ENCODE assay signal across 9 mouse cellular contexts in genomic region chr11:3474480-3475115, GRCm38 (mm10). TPM values are rescaled to one million over a fixed set of nuclear protein-coding genes. Genes with fewer than 3 reads are reported as not detected.
DNase-seq lines count a peak whose midpoint lies in the region; ATAC-seq and TF ChIP-seq lines count a peak whose summit lies in the region.
"Had no signal": no experiment of that assay in that cellular context is flagged by ENCODE, and none has a peak within 500 bp of the region (broad histone marks: within the 10 kb centered on the region; RNA-seq: fewer than 3 reads in every experiment).

No protein-coding gene starts in this region.

- no peak for ATAC-seq in neural tube, embryonic 15.5 days (ENCODE audit: low FRiP score)
- ATAC-seq in midbrain, embryonic 11.5 days (ENCODE audit: low FRiP score): no peak

- intact Hi-C loops in heart, adult 2 months (cut with DNase I): loop anchor here (5.0 kb wide), 1 partner anchor 128 kb away; no protein-coding TSS in a partner anchor
- intact Hi-C loops in heart, postnatal 25 days (cut with DNase I): loop anchor here (1.0 to 10.0 kb wide), 3 partner anchors 40 to 400 kb away; partner anchors contain the start of gene Selenom

- H3K27ac ChIP-seq in heart, adult 2 months: no peak overlapping the region
- H3K27ac ChIP-seq in embryonic fibroblast, embryonic 13.5 days (ENCODE audit: insufficient read depth, low read length): no peak overlapping the region
- no peak overlapping the region for H3K27ac ChIP-seq in neural tube, embryonic 15.5 days (replicated peaks)
- no peak overlapping the region for H3K27ac ChIP-seq in midbrain, embryonic 11.5 days (ENCODE audit: low read depth, low read length)
- H3K27ac ChIP-seq: embryonic facial prominence, embryonic 13.5 days had no signal

- peak in 1 of 2 experiments; percentile 36 for DNase-seq in heart, adult 2 months
- DNase-seq in heart, postnatal 25 days (ENCODE audit: low spot score): no peak
- DNase-seq in thymus, postnatal 25 days: peak; percentile 16
- no peak for DNase-seq in thymus, postnatal 14 days
- DNase-seq in ovary, postnatal 14 days (ENCODE audit: low spot score): no peak
- no peak for DNase-seq in midbrain, embryonic 11.5 days (ENCODE audit: low spot score, missing footprints)

- no peak overlapping the region for H3K4me2 ChIP-seq in neural tube, embryonic 15.5 days
- H3K4me2 ChIP-seq in midbrain, embryonic 11.5 days: no peak overlapping the region
- H3K4me2 ChIP-seq: embryonic facial prominence, embryonic 13.5 days had no signal

- no peak overlapping the region for H3K9ac ChIP-seq in heart, adult 2 months (ENCODE audit: low read depth, low read length)
- H3K9ac ChIP-seq in neural tube, embryonic 15.5 days (replicated peaks): no peak overlapping the region
- H3K9ac ChIP-seq in midbrain, embryonic 11.5 days (ENCODE audit: low read length): no peak overlapping the region
- H3K9ac ChIP-seq: embryonic facial prominence, embryonic 13.5 days had no signal

- TF ChIP-seq CTCF in heart, adult 2 months (IDR thresholded peaks at IDR 0.05): peak; percentile 84
- TF ChIP-seq CTCF in embryonic fibroblast, embryonic 13.5 days (IDR thresholded peaks at IDR 0.05; ENCODE audit: borderline replicate concordance, insufficient read depth, low read length): peak; percentile 33; the same call in 1 of the 2 replicates

- TF ChIP-seq POLR2A in heart, adult 2 months (IDR thresholded peaks at IDR 0.05; ENCODE audit: insufficient read depth, low read depth, low read length): no peak
- TF ChIP-seq POLR2A in embryonic fibroblast, embryonic 13.5 days (IDR thresholded peaks at IDR 0.05; ENCODE audit: low read depth, low read length): no peak

- H3K79me2 ChIP-seq in heart, adult 2 months (replicated peaks; ENCODE audit: control insufficient read depth, insufficient read depth, low read length): no peaks in the 10 kb centered on the region

- no peaks in the 10 kb centered on the region for H3K4me1 ChIP-seq in heart, adult 2 months (ENCODE audit: control insufficient read depth, insufficient read depth, low read length)
- H3K4me1 ChIP-seq in embryonic fibroblast, embryonic 13.5 days (ENCODE audit: control insufficient read depth, insufficient read depth, low read length): no peaks in the 10 kb centered on the region
- no peaks in the 10 kb centered on the region for H3K4me1 ChIP-seq in neural tube, embryonic 15.5 days
- no peaks in the 10 kb centered on the region for H3K4me1 ChIP-seq in midbrain, embryonic 11.5 days (ENCODE audit: control insufficient read depth, insufficient read depth, low read length)
- H3K4me1 ChIP-seq: embryonic facial prominence, embryonic 13.5 days had no signal

- TF ChIP-seq EP300 in heart, adult 2 months (IDR thresholded peaks at IDR 0.05; ENCODE audit: insufficient read depth, low read depth, low read length): no peak

- H3K27me3 ChIP-seq in heart, adult 2 months (ENCODE audit: control insufficient read depth, insufficient read depth, low read length): no peaks in the 10 kb centered on the region
- H3K27me3 ChIP-seq in neural tube, embryonic 15.5 days (replicated peaks): no peaks in the 10 kb centered on the region
- H3K27me3 ChIP-seq in midbrain, embryonic 11.5 days (ENCODE audit: control insufficient read depth, insufficient read depth, low read length): no peaks in the 10 kb centered on the region
- H3K27me3 ChIP-seq: embryonic facial prominence, embryonic 13.5 days had no signal

- no peaks in the 10 kb centered on the region for H3K36me3 ChIP-seq in heart, adult 2 months (ENCODE audit: control insufficient read depth, insufficient read depth, low read length)
- H3K36me3 ChIP-seq in neural tube, embryonic 15.5 days: no peaks in the 10 kb centered on the region
- H3K36me3 ChIP-seq in midbrain, embryonic 11.5 days (ENCODE audit: control insufficient read depth, insufficient read depth, low read length): no peaks in the 10 kb centered on the region
- H3K36me3 ChIP-seq: embryonic facial prominence, embryonic 13.5 days had no signal

- 93% methylated on average over 7 of the region's 7 CpGs for WGBS in heart, adult 2 months
- 89% methylated on average over 7 of the region's 7 CpGs for WGBS in neural tube, embryonic 15.5 days
- 92% methylated on average over 7 of the region's 7 CpGs for WGBS in midbrain, embryonic 11.5 days

- no peaks in the 10 kb centered on the region for H3K9me3 ChIP-seq in neural tube, embryonic 15.5 days (replicated peaks)
- no peaks in the 10 kb centered on the region for H3K9me3 ChIP-seq in midbrain, embryonic 11.5 days (ENCODE audit: control insufficient read depth, low read length)
- H3K9me3 ChIP-seq: embryonic facial prominence, embryonic 13.5 days had no signal

- H3K4me3 ChIP-seq in heart, adult 2 months: no peak overlapping the region
- no peak overlapping the region for H3K4me3 ChIP-seq in embryonic fibroblast, embryonic 13.5 days (ENCODE audit: insufficient read depth, low read length)
- no peak overlapping the region for H3K4me3 ChIP-seq in neural tube, embryonic 15.5 days (replicated peaks)
- H3K4me3 ChIP-seq in midbrain, embryonic 11.5 days (ENCODE audit: low read depth, low read length): no peak overlapping the region
- H3K4me3 ChIP-seq: embryonic facial prominence, embryonic 13.5 days had no signal

RNA-seq across cellular contexts. Expression of gene Pla2g3, which starts 13.5 kb away (rescaled TPM):
- total RNA-seq in heart, adult 2 months (2021): under 1 TPM in 1 of 2 experiments, not detected in 1; 0.09 TPM
- polyA plus RNA-seq in heart, adult 2 months (2012; rRNA removed): 0.23 and 0.25 TPM in 2 replicates
- total RNA-seq in heart, postnatal 25 days (2021): not detected
- 0.25 TPM in 1 of 2 replicates, not detected in the other for polyA plus RNA-seq in embryonic fibroblast, embryonic 13.5 days (2011; ENCODE audit: insufficient read length, low read depth, missing spikeins)
- polyA plus RNA-seq in neural tube, embryonic 15.5 days (2015; fragmentation: Nextera tagmentation; extraction: Ambion mirVana): 2.4 and 3.7 TPM in 2 replicates
- polyA plus RNA-seq in midbrain, embryonic 11.5 days (2014; fragmentation: Nextera tagmentation; extraction: Ambion mirVana): 0.38 and 0.54 TPM in 2 replicates

RNA-seq across cellular contexts. Expression of gene Rnf185, which starts 22.4 kb away (rescaled TPM):
- 10 to 100 TPM; 19.9 to 21.6 TPM for total RNA-seq in heart, adult 2 months (2021)
- 23.0 and 35.2 TPM in 2 replicates for polyA plus RNA-seq in heart, adult 2 months (2012; rRNA removed)
- 10 to 100 TPM; 19.5 to 20.2 TPM for total RNA-seq in heart, postnatal 25 days (2021)
- polyA plus RNA-seq in embryonic fibroblast, embryonic 13.5 days (2011; ENCODE audit: insufficient read length, low read depth, missing spikeins): 27.3 and 30.9 TPM in 2 replicates
- polyA plus RNA-seq in neural tube, embryonic 15.5 days (2015; fragmentation: Nextera tagmentation; extraction: Ambion mirVana): 36.4 and 39.5 TPM in 2 replicates
- polyA plus RNA-seq in midbrain, embryonic 11.5 days (2014; fragmentation: Nextera tagmentation; extraction: Ambion mirVana): 51.9 and 54.3 TPM in 2 replicates

RNA-seq across cellular contexts. Expression of gene Inpp5j, which starts 30.0 kb away (rescaled TPM):
- total RNA-seq in heart, adult 2 months (2021): 10 to 100 TPM; 23.4 to 23.6 TPM
- polyA plus RNA-seq in heart, adult 2 months (2012; rRNA removed): 20.1 and 22.2 TPM in 2 replicates
- total RNA-seq in heart, postnatal 25 days (2021): 10 to 100 TPM; 29.4 to 30.6 TPM
- not detected in 2 replicates for polyA plus RNA-seq in embryonic fibroblast, embryonic 13.5 days (2011; ENCODE audit: insufficient read length, low read depth, missing spikeins)
- polyA plus RNA-seq in neural tube, embryonic 15.5 days (2015; fragmentation: Nextera tagmentation; extraction: Ambion mirVana): 11.6 TPM in 2 replicates
- polyA plus RNA-seq in midbrain, embryonic 11.5 days (2014; fragmentation: Nextera tagmentation; extraction: Ambion mirVana): 0.07 and 0.16 TPM in 2 replicates

RNA-seq across cellular contexts. Expression of gene Selenom, which starts 39.9 kb away (rescaled TPM):
- total RNA-seq in heart, adult 2 months (2021): 10 to 100 TPM; 41.7 to 42.8 TPM
- polyA plus RNA-seq in heart, adult 2 months (2012; rRNA removed): 67.8 and 78.3 TPM in 2 replicates
- 10 to 100 TPM; 40.6 to 44.9 TPM for total RNA-seq in heart, postnatal 25 days (2021)
- polyA plus RNA-seq in embryonic fibroblast, embryonic 13.5 days (2011; ENCODE audit: insufficient read length, low read depth, missing spikeins): 148 and 152 TPM in 2 replicates
- 174 and 188 TPM in 2 replicates for polyA plus RNA-seq in neural tube, embryonic 15.5 days (2015; fragmentation: Nextera tagmentation; extraction: Ambion mirVana)
- 55.9 and 58.9 TPM in 2 replicates for polyA plus RNA-seq in midbrain, embryonic 11.5 days (2014; fragmentation: Nextera tagmentation; extraction: Ambion mirVana)

Comparison
In these comparisons a context has a peak if more than half of its experiments do, and no peak if none do; other contexts are left out.
1. RNA of gene Inpp5j, which starts 30.0 kb away (polyA plus RNA-seq): 20.1 to 22.2 TPM in heart, adult 2 months and 11.6 TPM in neural tube, embryonic 15.5 days; 0.07 to 0.16 TPM in midbrain, embryonic 11.5 days and not detected in embryonic fibroblast, embryonic 13.5 days; every median in the first group is over 10 times any median in the second.